Mouse (Mus musculus) left cerebral cortex, postnatal 14 days (tissue): Measurements from ENCODE around the gene Dpp7. TPM values are rescaled to one million over a fixed set of nuclear protein-coding genes. Genes with fewer than 3 reads are reported as not detected.

Source experiments
- DNase-seq, 2 experiments: peaks; one replicate each; pipeline ENCODE4 v3.0.0; 2021 to 2022; ENCODE audit warnings: low spot score in 2 of 2, mixed read lengths in 1 of 2
- intact Hi-C: fragments of 180-260 bp; cut with DNase I; formaldehyde crosslinking; loops from one replicate; pipeline ENCODE4 v1.15.1; 2025
- long read RNA-seq, 2 experiments: library from polyadenylated mRNA; stranded (forward); transcript quantifications; one replicate each; pipeline ENCODE4 v2.0.0; 2021
- total RNA-seq, 2 experiments: library from RNA; stranded (reverse); gene quantifications; 2 replicates each; pipeline ENCODE4 v1.2.3; 2021

The Dpp7 gene
- total RNA-seq: 10 to 100 TPM; 28.0 to 31.6 TPM
- long read RNA-seq, experiment 1, transcript Dpp7-201 (13 exons, 1,682 nt): major isoform, 5 of 15 reads
- long read RNA-seq, experiment 1, partial matches to known transcripts: 6 of 15 reads
- long read RNA-seq, experiment 1, other reads (novel, unspliced or antisense): 3 of 15 reads
- long read RNA-seq, experiment 2, transcript Dpp7-201 (13 exons, 1,682 nt): major isoform, 8 of 20 reads
- long read RNA-seq, experiment 2, partial matches to known transcripts: 6 of 20 reads
- long read RNA-seq, experiment 2, other reads (novel, unspliced or antisense): 6 of 20 reads

DNA sequence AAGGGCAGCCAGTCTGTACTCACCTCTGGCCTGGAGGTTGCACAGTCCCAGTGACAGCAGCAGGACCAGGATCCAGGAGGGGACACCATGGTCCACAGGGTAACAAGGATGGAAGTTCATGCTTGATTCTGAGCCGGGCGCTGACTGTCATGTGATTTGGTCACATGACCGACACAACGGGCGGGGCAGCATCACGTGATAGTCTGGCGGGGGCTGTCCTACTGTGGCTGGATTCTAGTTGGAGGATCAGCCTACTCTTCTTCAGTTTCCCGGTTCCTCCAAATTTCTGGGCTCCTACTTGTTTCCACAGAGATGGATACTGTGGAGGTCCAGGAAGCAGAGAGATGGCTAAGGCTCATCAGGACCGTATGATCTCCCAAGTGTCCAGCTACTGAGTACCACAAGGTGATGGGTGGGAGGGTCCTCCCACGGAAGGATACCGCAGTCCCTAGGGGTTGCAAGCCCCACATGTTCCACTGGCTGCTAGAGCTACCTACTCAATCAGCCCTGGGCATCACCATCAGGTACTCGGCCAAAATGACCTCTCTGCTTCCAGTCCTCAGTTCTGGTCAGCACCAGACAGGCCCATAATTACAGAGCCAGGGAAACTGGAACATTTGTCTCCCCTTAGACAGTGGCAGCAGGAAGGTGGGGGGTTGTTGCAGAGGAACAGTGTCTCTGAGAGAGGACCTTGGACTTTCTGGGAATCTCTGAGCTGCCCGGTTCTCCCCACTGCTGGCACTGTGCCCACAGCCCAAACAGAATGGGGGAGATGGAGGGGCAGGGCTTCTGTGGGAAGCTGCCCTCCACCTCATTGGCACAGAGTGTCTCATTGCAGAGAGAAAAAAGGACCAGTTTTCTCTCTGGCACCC, at the start of gene Dpp7:
Gene Dpp7, minus strand, starts transcription at position 152 of the 872 bp plus-strand sequence.
- intact Hi-C loops: no loop called here
- DNase-seq: peak; percentile 81 to 87

- intact Hi-C loops: loop anchor here (1.0 kb wide), 1 partner anchor 23 kb away; no protein-coding TSS in a partner anchor
- no peak for DNase-seq
Measured at GRCm38 (mm10) chr2:25403994-25404393, 47.8 kb upstream of the Dpp7 start.

DNA sequence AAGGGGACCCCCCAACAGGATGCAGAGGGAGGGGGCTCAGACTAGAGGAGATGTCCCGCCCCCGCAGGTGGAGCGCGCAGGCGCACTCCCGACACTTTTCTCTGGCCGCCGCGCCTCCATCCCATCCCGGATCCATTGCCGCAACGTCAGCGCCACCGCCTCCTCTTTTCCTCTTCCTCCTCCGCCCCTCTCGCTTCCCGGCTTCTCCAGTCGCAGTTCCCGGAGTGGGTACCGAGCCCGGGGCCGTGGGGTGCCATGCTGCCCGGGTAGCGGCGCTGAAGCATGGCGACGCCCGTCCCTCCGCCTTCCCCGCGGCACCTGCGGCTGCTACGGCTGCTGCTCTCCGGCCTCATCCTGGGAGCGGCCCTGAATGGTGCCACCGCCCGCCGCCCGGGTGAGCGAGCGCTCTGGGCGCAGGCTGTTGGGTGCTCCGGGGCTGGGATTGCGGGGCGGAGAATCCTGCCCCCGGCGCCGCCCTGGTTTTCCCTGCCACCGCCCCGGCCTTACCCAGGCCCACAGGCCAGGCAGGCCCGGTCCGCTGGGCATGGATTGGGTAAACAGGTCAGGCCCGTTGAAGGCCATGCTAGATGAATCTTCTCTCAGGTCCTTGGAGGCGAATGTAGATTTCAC, 46.9 kb upstream of the Dpp7 start:
- intact Hi-C loops: loop anchor here (1.0 kb wide), 1 partner anchor 24 kb away; no protein-coding TSS in a partner anchor
- DNase-seq: peak; percentile 92 to 96

GRCm38 (mm10) chr2:25402377-25402971, 46.3 kb upstream of the Dpp7 start:
- DNase-seq: peak; percentile 76 to 89
- intact Hi-C loops: no loop called here

DNA sequence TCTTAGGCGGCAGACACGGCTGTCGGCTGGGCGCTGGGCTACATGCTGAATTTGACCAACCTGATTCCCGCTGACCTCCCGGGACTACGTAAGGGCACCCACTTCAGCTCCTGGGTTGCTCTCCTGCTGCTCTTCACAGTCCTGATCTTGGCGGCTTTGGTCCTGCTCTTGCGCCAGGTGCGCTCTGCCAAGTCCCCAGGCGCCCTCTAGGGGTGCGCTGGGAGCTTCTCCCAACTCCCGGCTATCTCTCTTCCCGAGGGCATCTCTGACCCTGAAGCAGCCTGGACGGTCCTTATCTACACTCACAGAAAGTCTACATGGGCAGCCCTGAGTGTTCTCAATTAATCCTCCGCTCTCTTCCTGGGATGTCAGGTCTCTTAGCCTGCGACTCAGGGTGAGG, 44.6 kb upstream of the Dpp7 start:
- intact Hi-C loops: no loop called here
- DNase-seq: peak in 1 of 2 experiments; percentile 59

- intact Hi-C loops: no loop called here
Measured at GRCm38 (mm10) chr2:25400291-25400690, 44.1 kb upstream of the Dpp7 start.

GRCm38 (mm10) chr2:25399051-25399450, 42.9 kb upstream of the Dpp7 start, which contains the start of gene Npdc1:
TSS of gene Npdc1 (plus strand) at chr2:25399351.
- no peak for DNase-seq
- intact Hi-C loops: no loop called here

More at GRCm38 (mm10) chr2:25400291-25400690, 44.1 kb upstream of the Dpp7 start:
- no peak for DNase-seq

- intact Hi-C loops: no loop called here
Measured at GRCm38 (mm10) chr2:25398065-25398464, 41.9 kb upstream of the Dpp7 start.

DNA sequence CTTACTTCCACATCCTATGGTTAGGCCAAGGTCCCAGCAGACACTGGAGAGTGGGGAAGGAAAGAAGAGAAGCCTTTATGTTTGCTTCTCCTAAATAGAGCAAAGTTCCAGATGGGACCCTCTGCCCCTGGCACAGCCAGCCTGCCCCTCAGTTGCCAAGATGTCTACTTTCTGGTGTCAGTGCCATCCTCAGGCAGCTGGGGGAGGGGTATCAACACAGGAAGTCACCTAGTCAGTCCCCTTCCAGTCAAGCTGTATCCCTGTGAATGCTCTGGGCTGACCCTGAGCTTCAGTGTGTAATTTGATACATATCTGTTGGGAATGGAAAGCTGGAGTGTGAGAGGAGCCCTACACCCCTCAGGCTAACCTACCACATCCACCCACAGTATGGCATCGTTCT, 40.9 kb upstream of the Dpp7 start:
- DNase-seq: no peak
- intact Hi-C loops: loop anchor here (2.0 kb wide), 1 partner anchor 20 kb away; no protein-coding TSS in a partner anchor

More at GRCm38 (mm10) chr2:25398065-25398464, 41.9 kb upstream of the Dpp7 start:
- no peak for DNase-seq

DNA sequence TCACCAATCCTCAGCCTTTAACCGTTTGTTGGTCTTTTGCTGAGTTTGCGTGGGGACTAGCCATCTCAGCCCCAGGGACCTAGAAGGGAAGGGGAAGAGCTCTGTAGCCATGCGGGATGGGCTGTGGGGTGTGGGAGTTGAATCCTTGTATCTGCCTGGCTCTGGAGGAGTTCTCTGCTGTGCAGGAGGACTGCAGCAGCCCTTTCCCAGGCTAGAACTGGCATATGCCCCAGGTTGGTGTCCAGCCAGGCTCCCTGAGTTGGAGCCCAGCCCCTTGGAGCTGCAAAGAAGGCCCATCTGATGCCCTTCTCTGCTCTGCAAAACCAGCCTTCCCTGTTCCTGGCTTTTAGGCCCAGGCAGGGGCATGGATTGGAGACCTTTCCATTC, 40.4 kb upstream of the Dpp7 start:
- intact Hi-C loops: loop anchor here (2.0 kb wide), 1 partner anchor 20 kb away; no protein-coding TSS in a partner anchor
- DNase-seq: no peak

DNA sequence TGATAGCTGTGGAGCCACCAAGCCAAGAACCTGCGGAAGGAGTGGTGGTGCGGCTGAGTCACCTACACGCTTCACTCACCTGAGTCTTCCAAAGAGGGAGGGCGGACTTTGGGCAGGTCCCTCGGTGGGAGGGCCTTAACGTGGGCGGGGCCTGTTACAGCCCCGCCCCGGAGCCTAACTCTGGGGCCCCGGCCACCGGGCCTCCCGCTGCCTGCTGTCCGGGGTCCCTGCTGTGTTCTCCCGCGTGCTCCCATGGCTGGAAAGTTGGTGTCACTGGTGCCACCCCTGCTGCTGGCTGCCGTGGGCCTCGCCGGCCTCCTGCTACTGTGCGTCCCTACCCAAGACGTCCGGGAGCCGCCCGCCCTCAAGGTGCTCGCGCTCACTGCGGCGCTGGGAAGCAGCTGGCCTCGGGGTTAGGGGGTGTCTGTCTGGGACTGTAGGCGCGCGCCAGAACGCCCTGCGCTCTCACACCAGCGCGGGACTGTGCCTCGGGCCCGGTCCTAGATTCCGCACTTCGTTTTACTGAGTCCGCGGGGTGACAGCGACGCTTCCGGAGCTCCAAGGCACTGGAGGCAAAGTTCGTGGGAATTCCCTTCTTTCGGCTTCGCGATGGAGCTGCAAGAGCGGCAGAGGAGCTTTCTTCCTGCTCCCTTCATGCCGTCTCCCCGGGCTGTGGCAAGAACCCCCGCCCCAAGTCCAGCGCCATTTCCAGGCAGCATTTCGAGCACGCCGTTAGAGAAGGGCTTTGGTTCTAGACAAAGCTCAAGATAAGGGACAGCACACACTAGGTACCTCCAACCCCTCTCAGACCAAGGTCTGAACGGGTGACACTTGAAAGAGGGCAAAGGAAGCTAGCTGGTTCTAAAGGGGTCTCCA, 39.8 kb upstream of the Dpp7 start, which contains the start of gene Entpd2:
Gene Entpd2, plus strand, starts transcription at position 154 of the 876 bp plus-strand sequence.
- intact Hi-C loops: loop anchor here (2.0 kb wide), 1 partner anchor 19 kb away; no protein-coding TSS in a partner anchor
- DNase-seq: no peak

DNA sequence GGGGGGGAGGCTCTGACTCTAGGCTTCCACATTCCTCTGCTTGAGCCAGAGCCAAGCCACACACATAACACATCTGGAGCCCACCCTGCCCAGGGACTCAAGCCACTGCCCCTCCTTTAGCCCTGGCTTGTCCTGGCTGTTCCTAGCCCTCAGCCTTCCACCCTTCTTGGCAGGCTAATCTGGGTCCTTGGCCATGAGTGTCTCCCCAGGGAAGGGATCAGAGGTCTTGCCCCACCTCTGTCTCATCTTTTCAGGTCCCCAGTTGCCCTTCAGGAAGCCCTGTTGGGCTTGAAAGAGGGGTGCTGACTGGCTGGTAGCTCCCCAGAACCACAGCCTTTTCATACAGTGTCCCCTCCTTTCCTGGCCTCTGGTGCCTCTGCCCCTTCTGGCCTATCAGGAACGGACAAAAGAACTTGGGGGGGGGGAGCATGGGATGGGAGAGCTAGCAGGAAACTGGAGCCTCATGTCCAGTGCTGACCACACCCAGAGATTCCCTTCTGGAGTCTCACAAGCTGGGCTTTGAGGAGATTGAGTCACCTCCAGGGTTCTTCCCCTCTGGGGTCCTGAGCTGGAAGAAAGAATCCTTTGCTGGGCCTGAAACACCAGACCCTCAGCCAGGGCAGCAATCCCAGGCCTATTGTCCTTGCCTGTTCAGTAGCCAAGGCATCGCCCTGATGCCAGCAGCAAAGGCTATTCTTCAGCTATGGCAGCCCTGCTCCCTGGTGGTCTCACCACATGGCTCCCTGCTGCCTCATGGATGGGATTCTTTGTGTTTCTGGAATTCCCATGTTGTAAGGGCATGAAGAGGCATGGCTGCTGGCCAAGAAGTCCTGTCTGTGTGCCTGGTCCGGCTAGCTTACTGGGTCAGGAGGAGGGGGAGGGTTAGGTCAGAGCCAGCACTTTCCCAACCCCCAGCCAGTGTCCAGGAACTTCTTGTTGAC, 38.4 kb upstream of the Dpp7 start:
- DNase-seq: peak in 1 of 2 experiments; percentile 66
- intact Hi-C loops: no loop called here

DNA sequence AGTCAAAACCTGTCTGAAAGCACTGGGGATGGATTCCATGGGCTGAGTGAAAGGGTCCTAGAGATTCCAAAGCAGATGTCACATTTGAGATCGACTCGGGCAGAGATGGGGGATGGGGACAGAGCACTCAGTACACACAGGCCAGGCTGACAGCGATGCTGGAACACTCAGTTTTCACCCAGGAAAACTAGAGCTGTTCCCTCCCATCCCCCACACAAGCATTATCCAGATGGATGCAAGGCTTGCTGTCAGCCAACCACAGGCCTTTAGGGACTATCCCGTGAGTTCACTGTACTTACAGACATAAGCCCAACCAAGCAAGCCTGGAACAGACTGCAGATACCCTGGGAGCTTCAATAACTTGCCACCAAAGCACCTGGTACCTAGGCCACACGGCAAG, 35.1 kb upstream of the Dpp7 start:
- no peak for DNase-seq
- intact Hi-C loops: no loop called here

DNA sequence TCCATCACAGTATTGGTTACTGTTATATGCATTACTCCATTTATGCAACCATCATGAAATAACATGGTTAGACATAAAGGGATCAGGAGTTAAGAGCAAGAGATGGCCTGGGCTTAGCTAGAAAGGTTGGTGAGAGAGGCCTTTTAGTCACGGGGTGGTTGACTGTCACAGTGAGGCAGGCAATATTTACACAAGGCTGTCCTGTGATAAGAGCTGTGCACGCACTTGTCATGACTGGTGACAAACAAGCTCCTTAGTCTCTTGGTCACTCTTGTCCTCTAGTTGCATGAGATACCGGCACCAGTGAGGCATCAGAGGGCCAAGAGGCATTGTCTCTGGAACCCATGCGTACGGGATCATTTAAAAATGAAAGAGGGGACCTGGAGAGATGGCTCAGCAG, 28.3 kb upstream of the Dpp7 start:
- intact Hi-C loops: no loop called here
- DNase-seq: no peak

DNA sequence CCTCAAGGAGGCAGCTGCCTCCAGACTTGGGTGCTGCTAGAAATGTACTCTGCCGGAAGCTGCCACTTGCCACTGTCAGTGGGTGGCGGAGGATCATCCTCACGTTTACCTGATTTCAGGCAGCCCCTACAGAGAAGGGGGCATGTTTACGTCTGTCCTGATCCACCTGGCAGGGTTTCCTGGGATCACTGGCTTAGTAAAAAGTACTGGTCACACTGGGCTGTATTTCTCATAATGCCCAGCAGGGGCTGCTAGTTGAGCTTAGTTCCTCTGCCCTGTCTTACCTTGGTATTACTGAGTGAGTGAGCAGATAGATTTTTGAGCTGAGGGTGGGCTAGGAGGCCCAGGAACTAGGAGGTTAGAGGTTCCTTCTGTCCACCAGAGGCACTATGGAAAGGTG, 20.4 kb upstream of the Dpp7 start:
- intact Hi-C loops: loop anchor here (2.0 kb wide), 2 partner anchors 20 to 50 kb away; no protein-coding TSS in a partner anchor
- peak; percentile 62 to 71 for DNase-seq

DNA sequence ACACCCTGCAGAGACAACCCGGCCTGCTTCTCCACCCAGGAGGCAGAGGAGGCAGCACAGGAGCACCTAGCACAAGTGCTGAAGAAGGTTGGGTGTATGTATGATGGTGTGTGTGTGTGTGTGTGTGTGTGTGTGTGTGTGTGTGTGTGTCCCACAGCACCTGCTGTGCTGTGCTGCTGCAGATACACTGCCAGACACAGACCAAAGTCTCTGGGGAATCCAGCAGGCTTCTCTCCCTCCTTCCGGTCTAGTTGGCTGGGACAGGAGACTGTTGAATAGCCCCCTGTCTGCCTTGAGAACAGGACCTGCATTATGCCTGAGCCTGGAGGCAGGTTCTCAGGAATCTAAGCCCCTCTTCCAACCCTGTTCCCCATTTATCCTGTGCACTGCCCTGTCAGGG, 17.3 kb upstream of the Dpp7 start:
- DNase-seq: peak in 1 of 2 experiments; percentile 47
- intact Hi-C loops: no loop called here
